Mouse (Mus musculus) intestine, postnatal 0 days (tissue): ENCODE results near the gene Zfp661. TPM values are rescaled to one million over a fixed set of nuclear protein-coding genes. Genes with fewer than 3 reads are reported as not detected.

ENCODE experiments used
- ATAC-seq: fragments of 200-750 bp; cut with Nextera tagmentation; 2 replicates; pipeline ENCODE4 v1.8.0; 2017; ENCODE audit warnings: mild to moderate bottlenecking, moderate TSS enrichment, moderate library complexity
- H3K27ac ChIP-seq: fragments of 300-500 bp; sonication (generic); 2 replicates; pipeline ENCODE4 v1.5.1; 2014; ENCODE audit warnings: mild to moderate bottlenecking, low read depth, low read length, moderate library complexity
- H3K27me3 ChIP-seq: fragments of 300-500 bp; sonication (generic); replicated peaks from 2 replicates; pipeline ENCODE4 v1.6.1; 2014; ENCODE audit warnings: low read length, mixed read lengths; ENCODE audit not compliant: control insufficient read depth, insufficient read depth
- H3K36me3 ChIP-seq: fragments of 300-500 bp; sonication (generic); 2 replicates; pipeline ENCODE4 v1.6.1; 2014; ENCODE audit warnings: mild to moderate bottlenecking, moderate library complexity; ENCODE audit not compliant: control insufficient read depth, insufficient read depth
- H3K4me1 ChIP-seq: fragments of 300-500 bp; sonication (generic); replicated peaks from 2 replicates; pipeline ENCODE4 v1.6.1; 2014; ENCODE audit warnings: antibody characterized with exemption, low read length, mixed read lengths; ENCODE audit not compliant: control insufficient read depth, insufficient read depth
- H3K4me2 ChIP-seq: fragments of 300-500 bp; sonication (generic); replicated peaks from 2 replicates; pipeline ENCODE4 v1.6.1; 2014; ENCODE audit warnings: low read depth, mild to moderate bottlenecking, moderate library complexity
- H3K4me3 ChIP-seq: fragments of 300-500 bp; sonication (generic); 2 replicates; pipeline ENCODE4 v1.5.1; 2014; ENCODE audit warnings: low read depth, low read length
- H3K9ac ChIP-seq: fragments of 300-500 bp; sonication (generic); 2 replicates; pipeline ENCODE4 v1.6.1; 2014; ENCODE audit warnings: mild to moderate bottlenecking, low read depth, low read length
- H3K9me3 ChIP-seq: fragments of 300-500 bp; sonication (generic); 2 replicates; pipeline ENCODE4 v1.6.1; 2016; ENCODE audit warnings: mixed run types; ENCODE audit not compliant: control insufficient read depth
- CTCF ChIP-seq: sonication (generic); IDR thresholded peaks from 2 replicates; pipeline ENCODE4 v1.5.1; 2016; ENCODE audit warnings: low read depth, mild to moderate bottlenecking, control low read depth, antibody characterized with exemption, moderate library complexity
- WGBS: fragments of 180-500 bp; shearing (Covaris S2); extraction: QIAGEN DNeasy Blood & Tissue Kit; methylation state at CpG from one replicate; pipeline ENCODE4 v1.1.7; 2014; 5-methylcytosine and 5-hydroxymethylcytosine counted together
- polyA plus RNA-seq: library from polyadenylated mRNA; unstranded; fragments of >200 nt; fragmentation: Nextera tagmentation; extraction: Ambion mirVana; gene quantifications from 2 replicates; pipeline ENCODE4 v1.2.1, GENCODE M21; 2015

The Zfp661 gene
- polyA plus RNA-seq, 1 experiment from 2014 or later, result 1.1 TPM

GRCm38 (mm10) chr2:127530418-127530817 lies 56.5 kb downstream of the Zfp661 start:
- H3K27me3 ChIP-seq, result no peaks in the 10 kb centered on the region
- no peak for ATAC-seq
- no peaks in the 10 kb centered on the region for H3K4me1 ChIP-seq
- H3K4me3 ChIP-seq, result no peak overlapping the region
- H3K4me2 ChIP-seq, result no peak overlapping the region
- H3K27ac ChIP-seq, result no peak overlapping the region
- no peak overlapping the region for H3K9ac ChIP-seq
- H3K9me3 ChIP-seq, result no peaks in the 10 kb centered on the region
- no peak for TF ChIP-seq CTCF
- WGBS, result 76% methylated on average over 3 of the region's 3 CpGs
- no peaks in the 10 kb centered on the region for H3K36me3 ChIP-seq

GRCm38 (mm10) chr2:127525004-127525775 lies 61.7 kb downstream of the Zfp661 start:
- no peak overlapping the region for H3K4me2 ChIP-seq
- no peak overlapping the region for H3K9ac ChIP-seq
- H3K27ac ChIP-seq, result no peak overlapping the region
- WGBS, result 65% methylated on average over 3 of the region's 3 CpGs
- no peaks in the 10 kb centered on the region for H3K27me3 ChIP-seq
- ATAC-seq, result no peak
- no peak overlapping the region for H3K4me3 ChIP-seq
- no peaks in the 10 kb centered on the region; the same call in 1 of the 2 replicates for H3K4me1 ChIP-seq
- H3K36me3 ChIP-seq, result no peaks in the 10 kb centered on the region
- TF ChIP-seq CTCF, result no peak
- H3K9me3 ChIP-seq, result no peaks in the 10 kb centered on the region

Other genes with a start within 250 kb of the Zfp661 start
- not detected in 2 replicates for gene Astl, start 248.5 kb downstream of the Zfp661 start, polyA plus RNA-seq
- gene Adra2b, start 223.9 kb downstream of the Zfp661 start, polyA plus RNA-seq, result 1.3 and 1.4 TPM in 2 replicates
- 0.07 and 0.18 TPM in 2 replicates for gene Gpat2, start 161.9 kb downstream of the Zfp661 start, polyA plus RNA-seq
- gene Fahd2a, start 142.5 kb downstream of the Zfp661 start, polyA plus RNA-seq, result 23.5 and 24.2 TPM in 2 replicates
- 1.8 TPM in 2 replicates for gene Kcnip3, start 65.0 kb downstream of the Zfp661 start, polyA plus RNA-seq
- 0.04 TPM in 1 of 2 replicates, not detected in the other for gene Prom2, start 45.6 kb downstream of the Zfp661 start, polyA plus RNA-seq
- 65.9 and 71.0 TPM in 2 replicates for gene Mrps5, start 128 bp upstream of the Zfp661 start, polyA plus RNA-seq
- gene Mal, start 69.6 kb upstream of the Zfp661 start, polyA plus RNA-seq, result 1.9 and 3.8 TPM in 2 replicates
- 122 and 141 TPM in 2 replicates for gene Mall, start 142.8 kb upstream of the Zfp661 start, polyA plus RNA-seq
- 13.0 and 13.3 TPM in 2 replicates for gene Nphp1, start 201.8 kb upstream of the Zfp661 start, polyA plus RNA-seq
- gene Mtln, start 205.4 kb upstream of the Zfp661 start, polyA plus RNA-seq, result 50.0 and 50.6 TPM in 2 replicates
- 5.1 and 6.3 TPM in 2 replicates for gene Bub1, start 244.8 kb upstream of the Zfp661 start, polyA plus RNA-seq